Mouse (Mus musculus) lung, adult 2 months (tissue): Measurements from ENCODE around the gene Cd81. TPM values are rescaled to one million over a fixed set of nuclear protein-coding genes. Genes with fewer than 3 reads are reported as not detected.
A peak's percentile ranks its signal among the peaks of the same experiment; 100 is the strongest.

Source experiments
- DNase-seq: peaks from one replicate; pipeline ENCODE4 v3.0.0; 2022
- H3K4me1 ChIP-seq: fragments of 200-500 bp; 2 replicates; pipeline ENCODE4 v1.6.1; 2011; ENCODE audit warnings: low read length; ENCODE audit not compliant: control insufficient read depth, insufficient read depth
- H3K4me3 ChIP-seq: fragments of 200-500 bp; replicated peaks from 2 replicates; pipeline ENCODE3; 2011; ENCODE audit warnings: low read depth, mild to moderate bottlenecking, control low read depth, low read length; ENCODE audit errors: extremely low read depth
- CTCF ChIP-seq: fragments of 200-500 bp; IDR thresholded peaks from 2 replicates; pipeline ENCODE4 v1.5.1; 2011; ENCODE audit warnings: mild to moderate bottlenecking, low read length, control low read depth; ENCODE audit not compliant: insufficient read depth
- POLR2A ChIP-seq: fragments of 200-500 bp; IDR thresholded peaks from 2 replicates; pipeline ENCODE4 v1.6.1; 2011; ENCODE audit warnings: low read depth, mild to moderate bottlenecking, control low read depth, low read length, borderline replicate concordance; ENCODE audit errors: extremely low read depth
- WGBS: fragments of 180-500 bp; shearing (Covaris S2); methylation state at CpG from one replicate; pipeline ENCODE4 v1.1.7; 2018; 5-methylcytosine and 5-hydroxymethylcytosine counted together
- polyA plus RNA-seq: library from polyadenylated mRNA; depleted of rRNA; stranded (reverse); fragments of >200 nt; gene quantifications from 2 replicates; pipeline ENCODE4 v1.2.3, GENCODE M21; 2012

Cd81 gene
- polyA plus RNA-seq, 1 experiment = 575 TPM

DNA sequence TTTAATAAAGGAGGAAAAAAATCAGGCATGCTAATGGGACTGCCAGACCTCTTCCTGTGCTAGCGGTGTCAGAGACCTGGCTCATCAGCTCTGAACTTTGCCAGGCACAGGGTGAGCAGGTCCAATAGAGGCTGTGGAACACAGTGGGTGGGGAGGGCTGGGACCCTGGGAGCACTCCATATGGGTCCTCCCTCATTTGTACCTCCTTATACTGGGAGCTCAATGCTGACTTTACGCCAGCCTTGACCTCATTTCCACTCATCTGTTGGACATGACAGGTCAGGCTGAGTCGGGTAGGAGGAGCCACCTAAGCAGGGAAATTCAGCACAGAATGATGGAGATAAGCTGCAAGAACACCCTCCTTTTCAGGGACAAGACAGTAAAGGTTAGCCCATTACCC is 15.4 kb downstream of the Cd81 start:
- no peak for TF ChIP-seq POLR2A
- TF ChIP-seq CTCF = no peak
- 75% methylated on average over 3 of the region's 3 CpGs for WGBS
- Histone ChIP-seq H3K4me3 (no peak overlapping the region), H3K4me1 (peaks cover 11% of the 10 kb centered on the region)
- no peak for DNase-seq

DNA sequence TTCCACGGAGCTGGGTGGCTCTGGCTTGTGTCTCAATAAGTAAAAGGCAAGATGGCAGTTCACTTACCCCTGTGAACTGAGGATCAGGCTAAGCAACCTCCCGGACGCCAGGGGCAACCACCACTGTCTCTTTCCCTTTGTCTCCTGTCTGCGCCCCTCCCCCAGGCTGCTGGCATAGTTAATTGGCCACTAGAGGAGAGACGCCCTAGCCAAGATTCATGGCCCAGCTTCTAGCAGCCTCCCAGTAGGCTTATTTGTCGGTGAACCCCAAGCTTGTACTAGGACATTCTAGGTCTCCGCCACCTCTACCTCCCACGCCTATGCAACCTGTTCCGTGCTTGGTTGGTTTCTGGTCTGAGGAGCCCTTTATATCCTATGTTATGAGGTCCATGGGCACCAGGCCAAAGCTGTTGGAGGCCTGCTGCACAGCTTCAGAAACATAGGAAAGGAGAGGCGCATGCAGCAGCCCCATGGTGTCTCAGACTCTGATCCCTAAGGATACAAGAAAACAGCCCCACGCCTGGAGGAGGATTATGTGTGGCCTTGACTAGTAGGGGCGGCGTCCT is 15.9 kb downstream of the Cd81 start:
- WGBS = 51% methylated on average over 13 of the region's 13 CpGs
- no peak for DNase-seq
- TF ChIP-seq CTCF (no peak), POLR2A (no peak)
- Histone ChIP-seq H3K4me3 (peak overlapping the region; percentile 59), H3K4me1 (peaks cover 11% of the 10 kb centered on the region)

DNA sequence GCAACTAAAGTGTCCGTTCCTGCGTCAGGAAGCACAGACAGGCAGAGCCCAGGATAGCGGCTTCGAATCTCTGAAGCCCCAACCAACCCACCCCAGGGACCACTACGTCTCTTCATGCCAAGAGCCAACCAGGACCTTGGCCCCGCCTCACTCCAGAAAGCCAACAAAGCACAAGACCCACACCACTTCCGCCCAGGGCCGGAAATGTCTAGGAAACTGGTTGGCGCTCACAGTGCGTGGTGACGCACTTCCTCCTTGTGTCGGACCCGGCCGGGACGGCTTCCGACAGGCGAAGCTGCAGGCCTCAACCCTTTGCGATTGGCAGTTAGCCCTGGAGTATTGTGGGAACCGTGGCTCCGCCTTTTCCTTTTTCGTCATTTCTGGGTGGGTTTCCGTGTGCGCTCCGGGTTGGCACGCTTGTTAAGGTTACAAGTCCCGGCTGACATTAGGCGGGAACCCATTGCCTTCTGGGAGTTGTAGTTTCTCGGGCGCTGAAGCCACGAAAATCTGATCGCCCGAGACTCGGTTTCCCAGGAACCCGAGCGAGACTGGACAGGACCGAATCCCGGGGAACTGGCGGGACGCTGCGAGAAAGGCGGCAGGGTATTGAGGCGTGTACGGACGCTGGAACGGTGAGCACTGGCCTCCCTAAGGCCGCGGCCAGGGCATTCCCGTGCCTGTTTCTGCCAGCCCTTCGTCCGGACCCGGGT is 16.5 kb downstream of the Cd81 start, which contains the start of gene Tssc4:
Gene Tssc4, plus strand, starts transcription at position 368 of the 710 bp plus-strand sequence.
- DNase-seq = peak; percentile 94
- peak; percentile 73; the same call in 1 of the 2 replicates for TF ChIP-seq POLR2A
- no peak for TF ChIP-seq CTCF
- Histone ChIP-seq H3K4me1 (peaks cover 11% of the 10 kb centered on the region), H3K4me3 (peak within 1 kb of the TSS; percentile 89)
- under 1% methylated on average over 51 of the region's 51 CpGs for WGBS

DNA sequence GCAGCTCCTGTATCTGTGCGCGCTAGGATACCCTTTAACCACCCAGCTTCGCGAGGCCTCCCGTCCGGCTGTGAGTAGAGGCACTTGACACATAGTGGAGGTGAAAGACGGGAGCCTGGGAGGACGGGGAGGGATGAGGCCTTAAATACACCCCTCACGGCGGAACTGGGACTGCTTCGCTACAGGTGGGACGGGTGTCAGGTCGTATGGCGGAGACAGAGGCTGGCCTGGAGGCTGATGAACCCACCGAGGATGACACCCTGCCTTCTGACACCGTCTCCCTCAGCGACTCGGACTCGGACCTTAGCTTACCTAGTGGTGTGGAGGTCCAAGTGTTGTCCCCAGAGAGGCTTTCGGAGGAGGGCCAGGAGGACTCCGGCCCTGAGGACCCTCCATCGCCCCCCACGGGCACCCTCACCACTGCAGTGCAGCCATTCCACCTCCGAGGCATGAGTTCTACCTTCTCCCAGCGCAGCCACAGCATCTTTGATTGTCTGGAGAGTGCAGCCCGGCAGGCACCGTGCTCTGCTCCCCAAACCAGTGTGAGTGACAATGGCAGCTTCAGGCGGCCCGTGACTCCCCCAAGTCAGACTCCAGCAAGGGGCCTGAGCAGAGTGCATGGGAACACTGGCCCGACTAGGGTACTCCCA is 17.3 kb downstream of the Cd81 start:
- no peak for TF ChIP-seq POLR2A
- no peak for TF ChIP-seq CTCF
- 6% methylated on average over 30 of the region's 30 CpGs for WGBS
- peak overlapping the region; percentile 89 for H3K4me3 ChIP-seq
- no peak for DNase-seq
- peaks cover 11% of the 10 kb centered on the region for H3K4me1 ChIP-seq

DNA sequence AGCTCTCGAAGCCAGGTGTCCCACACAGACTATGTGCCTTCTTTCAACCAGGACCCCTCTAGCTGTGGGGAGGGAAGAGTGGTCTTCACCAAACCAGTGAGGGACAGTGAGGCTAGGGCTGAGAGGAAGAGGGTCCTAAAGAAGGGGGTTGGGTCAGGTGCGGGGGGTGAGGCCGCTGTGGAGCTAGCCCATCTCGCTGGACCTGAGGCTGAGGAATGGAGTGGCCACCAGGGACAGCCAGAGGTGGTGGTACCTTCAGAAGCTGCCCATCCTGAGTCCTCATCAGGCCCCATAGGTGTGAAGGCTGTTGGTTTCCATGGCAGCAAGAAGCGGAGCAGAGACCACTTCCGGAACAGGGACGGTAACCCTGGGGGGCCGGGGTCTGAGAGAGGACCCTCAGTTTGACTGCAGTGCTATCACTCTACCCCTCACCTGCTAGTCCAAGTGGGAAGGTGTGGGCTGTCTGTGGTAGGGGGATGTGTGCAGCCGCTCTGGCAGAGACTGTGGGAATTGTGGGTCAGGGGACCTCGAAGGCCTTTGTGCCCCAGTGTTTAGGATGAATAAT is 18.0 kb downstream of the Cd81 start:
- DNase-seq = no peak
- TF ChIP-seq POLR2A = no peak
- TF ChIP-seq CTCF = no peak
- no peak overlapping the region for H3K4me3 ChIP-seq
- WGBS = 84% methylated on average over 10 of the region's 10 CpGs
- peaks cover 11% of the 10 kb centered on the region for H3K4me1 ChIP-seq

DNA sequence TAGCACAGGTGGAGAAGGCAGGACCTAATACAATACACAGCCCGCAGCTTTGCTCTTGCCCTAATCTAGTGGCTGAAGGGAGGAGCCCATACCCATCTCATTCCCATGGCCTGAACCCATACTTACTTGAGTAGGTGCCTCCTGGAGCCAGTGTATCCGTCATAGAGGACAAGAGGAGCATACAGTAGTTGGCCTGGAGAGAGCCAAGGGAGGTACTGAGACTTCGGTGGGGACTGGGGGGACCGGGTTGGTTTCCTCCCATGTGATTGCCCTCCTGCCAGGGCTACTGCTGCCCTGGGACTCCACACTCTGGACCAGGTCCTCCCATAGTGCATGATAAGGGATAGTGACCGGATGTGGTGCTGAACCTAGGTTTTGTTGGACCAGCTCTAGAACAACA is 20.1 kb downstream of the Cd81 start:
- no peak for DNase-seq
- 89% methylated on average over 5 of the region's 5 CpGs for WGBS
- no peak overlapping the region for H3K4me3 ChIP-seq
- H3K4me1 ChIP-seq = peaks cover 11% of the 10 kb centered on the region
- TF ChIP-seq POLR2A = no peak
- TF ChIP-seq CTCF = no peak

DNA sequence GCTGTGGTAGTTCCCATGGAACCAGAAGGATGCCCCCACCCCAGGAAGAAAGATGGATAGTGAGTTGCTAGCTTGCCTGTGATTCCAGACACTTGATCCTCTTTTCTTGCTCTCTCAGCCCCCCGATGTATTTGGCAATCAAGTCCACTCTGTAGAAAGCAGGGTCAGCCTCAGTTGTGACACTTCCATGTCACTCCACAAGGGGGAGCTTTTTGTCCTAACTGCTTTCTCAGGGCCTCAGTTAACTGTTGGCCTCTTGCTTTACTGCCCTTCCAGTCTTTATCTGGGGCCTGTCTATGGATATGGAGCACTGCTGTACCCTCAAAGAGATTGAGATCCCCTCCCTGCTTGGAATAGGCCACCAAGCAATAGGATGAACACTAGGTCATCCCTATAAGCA is 20.5 kb downstream of the Cd81 start:
- peaks cover 11% of the 10 kb centered on the region for H3K4me1 ChIP-seq
- WGBS = 62% methylated on average over 1 of the region's 1 CpGs
- H3K4me3 ChIP-seq = no peak overlapping the region
- peak; percentile 26; the same call in 1 of the 2 replicates for TF ChIP-seq CTCF
- no peak for TF ChIP-seq POLR2A
- DNase-seq = no peak

DNA sequence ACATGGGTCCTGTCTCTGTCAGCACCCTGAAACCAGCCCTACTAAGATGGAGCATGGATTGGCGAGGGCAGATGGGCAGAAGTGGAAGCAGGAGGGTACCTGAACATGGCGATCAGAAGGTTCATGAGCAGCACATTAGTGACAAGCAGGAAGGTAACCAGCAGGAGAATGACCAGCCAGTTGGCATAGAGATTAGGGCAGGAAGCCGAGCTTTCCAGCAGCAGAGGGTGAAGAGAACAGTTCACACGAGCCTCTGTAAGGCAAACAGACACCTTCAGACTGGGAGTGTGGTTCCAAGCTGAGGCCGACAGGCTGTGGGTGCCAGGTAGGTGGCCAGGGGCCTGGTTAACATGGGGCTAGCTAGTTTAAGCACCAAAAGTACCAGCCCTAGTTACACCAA is 22.9 kb downstream of the Cd81 start:
- TF ChIP-seq POLR2A (no peak), CTCF (no peak)
- WGBS = 73% methylated on average over 5 of the region's 5 CpGs
- no peak overlapping the region for H3K4me3 ChIP-seq
- peaks cover under 1% of the 10 kb centered on the region; the same call in 1 of the 2 replicates for H3K4me1 ChIP-seq
- DNase-seq = no peak

DNA sequence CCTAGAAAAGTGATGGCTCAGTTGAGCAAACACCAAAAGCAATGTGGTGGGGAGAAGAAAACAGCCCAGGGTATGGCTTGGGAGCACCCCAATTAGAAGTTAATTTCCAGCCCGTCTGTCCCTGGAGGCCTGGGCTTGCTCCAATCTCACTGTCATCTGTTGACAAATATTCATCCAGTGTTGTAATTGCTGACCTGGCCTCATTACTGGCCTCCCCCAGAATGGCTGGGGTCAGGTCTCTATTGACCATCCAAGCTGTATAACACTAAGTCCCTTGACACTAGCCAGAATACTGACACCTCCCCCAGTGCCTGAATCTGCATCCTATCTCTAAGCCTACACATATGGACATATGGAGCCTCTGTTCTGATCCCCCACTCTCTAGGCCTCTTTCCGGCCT is 24.8 kb downstream of the Cd81 start:
- TF ChIP-seq POLR2A (no peak), CTCF (no peak)
- WGBS = 77% methylated on average over 2 of the region's 2 CpGs
- Histone ChIP-seq H3K4me3 (no peak overlapping the region), H3K4me1 (no peaks in the 10 kb centered on the region)
- DNase-seq = no peak
